Mouse (Mus musculus) heart, postnatal 0 days (tissue): Measurements from ENCODE around the gene C1galt1.

Experiments
- CTCF ChIP-seq: IDR thresholded peaks from 2 replicates; pipeline ENCODE4 v1.5.1; 2016; ENCODE audit warnings: antibody characterized with exemption, control low read depth, low read depth
- EP300 ChIP-seq: IDR thresholded peaks from 2 replicates; pipeline ENCODE4 v1.6.1; 2016; ENCODE audit warnings: antibody characterized with exemption, low read depth

GRCm38 (mm10) chr6:7857356-7858247 is 13.0 kb downstream of the C1galt1 start:
- no peak for TF ChIP-seq CTCF
- TF ChIP-seq EP300, result no peak
